Mouse (Mus musculus) intestine, postnatal 0 days (tissue): ENCODE measurements around the gene Msi2. TPM values are rescaled to one million over a fixed set of nuclear protein-coding genes. Genes with fewer than 3 reads are reported as not detected.

Source experiments
- ATAC-seq: fragments of 200-750 bp; cut with Nextera tagmentation; 2 replicates; pipeline ENCODE4 v1.8.0; 2017; ENCODE audit warnings: mild to moderate bottlenecking, moderate TSS enrichment, moderate library complexity
- H3K27ac ChIP-seq: fragments of 300-500 bp; sonication (generic); 2 replicates; pipeline ENCODE4 v1.5.1; 2014; ENCODE audit warnings: mild to moderate bottlenecking, low read depth, low read length, moderate library complexity
- H3K27me3 ChIP-seq: fragments of 300-500 bp; sonication (generic); replicated peaks from 2 replicates; pipeline ENCODE4 v1.6.1; 2014; ENCODE audit warnings: low read length, mixed read lengths; ENCODE audit not compliant: control insufficient read depth, insufficient read depth
- H3K36me3 ChIP-seq: fragments of 300-500 bp; sonication (generic); 2 replicates; pipeline ENCODE4 v1.6.1; 2014; ENCODE audit warnings: mild to moderate bottlenecking, moderate library complexity; ENCODE audit not compliant: control insufficient read depth, insufficient read depth
- H3K4me1 ChIP-seq: fragments of 300-500 bp; sonication (generic); replicated peaks from 2 replicates; pipeline ENCODE4 v1.6.1; 2014; ENCODE audit warnings: antibody characterized with exemption, low read length, mixed read lengths; ENCODE audit not compliant: control insufficient read depth, insufficient read depth
- H3K4me2 ChIP-seq: fragments of 300-500 bp; sonication (generic); replicated peaks from 2 replicates; pipeline ENCODE4 v1.6.1; 2014; ENCODE audit warnings: low read depth, mild to moderate bottlenecking, moderate library complexity
- H3K4me3 ChIP-seq: fragments of 300-500 bp; sonication (generic); 2 replicates; pipeline ENCODE4 v1.5.1; 2014; ENCODE audit warnings: low read depth, low read length
- H3K9ac ChIP-seq: fragments of 300-500 bp; sonication (generic); 2 replicates; pipeline ENCODE4 v1.6.1; 2014; ENCODE audit warnings: mild to moderate bottlenecking, low read depth, low read length
- H3K9me3 ChIP-seq: fragments of 300-500 bp; sonication (generic); 2 replicates; pipeline ENCODE4 v1.6.1; 2016; ENCODE audit warnings: mixed run types; ENCODE audit not compliant: control insufficient read depth
- CTCF ChIP-seq: sonication (generic); IDR thresholded peaks from 2 replicates; pipeline ENCODE4 v1.5.1; 2016; ENCODE audit warnings: low read depth, mild to moderate bottlenecking, control low read depth, antibody characterized with exemption, moderate library complexity
- WGBS: fragments of 180-500 bp; shearing (Covaris S2); extraction: QIAGEN DNeasy Blood & Tissue Kit; methylation state at CpG from one replicate; pipeline ENCODE4 v1.1.7; 2014; 5-methylcytosine and 5-hydroxymethylcytosine counted together
- polyA plus RNA-seq: library from polyadenylated mRNA; unstranded; fragments of >200 nt; fragmentation: Nextera tagmentation; extraction: Ambion mirVana; gene quantifications from 2 replicates; pipeline ENCODE4 v1.2.1, GENCODE M21; 2015

Msi2 gene
- polyA plus RNA-seq, 1 experiment from 2014 or later = 7.5 TPM

- no peak for ATAC-seq
- Histone ChIP-seq H3K36me3 (no peaks in the 10 kb centered on the region), H3K27ac (no peak overlapping the region), H3K9ac (no peak overlapping the region), H3K4me2 (no peak overlapping the region), H3K9me3 (no peaks in the 10 kb centered on the region), H3K27me3 (no peaks in the 10 kb centered on the region), H3K4me3 (no peak overlapping the region), H3K4me1 (0 out of 2 replicates have a peak, but pooled peaks cover 3% of the 10 kb centered on the region)
- TF ChIP-seq CTCF = no peak
- WGBS = 73% methylated on average over 13 of the region's 13 CpGs
Observed at GRCm38 (mm10) chr11:88693002-88693769, 25.1 kb downstream of the Msi2 start.

- H3K4me3 ChIP-seq = no peak overlapping the region
- H3K9me3 ChIP-seq = no peaks in the 10 kb centered on the region
- no peak overlapping the region for H3K9ac ChIP-seq
- no peak overlapping the region for H3K27ac ChIP-seq
- H3K36me3 ChIP-seq = peaks cover 6% of the 10 kb centered on the region; the same call in 1 of the 2 replicates
- ATAC-seq = no peak
- H3K4me2 ChIP-seq = no peak overlapping the region
- no peak for TF ChIP-seq CTCF
- no peaks in the 10 kb centered on the region for H3K27me3 ChIP-seq
- 41% methylated on average over 7 of the region's 10 CpGs for WGBS
- 0 out of 2 replicates have a peak, but pooled peaks cover 7% of the 10 kb centered on the region for H3K4me1 ChIP-seq
Observed at GRCm38 (mm10) chr11:88692374-88692773, 25.9 kb downstream of the Msi2 start.

GRCm38 (mm10) chr11:88690556-88691287, 27.6 kb downstream of the Msi2 start:
- ATAC-seq = no peak
- Histone ChIP-seq H3K4me3 (no peak overlapping the region), H3K4me1 (peaks cover 7% of the 10 kb centered on the region; the same call in 1 of the 2 replicates), H3K9ac (no peak overlapping the region), H3K36me3 (peaks cover 6% of the 10 kb centered on the region; the same call in 1 of the 2 replicates), H3K9me3 (no peaks in the 10 kb centered on the region), H3K27me3 (no peaks in the 10 kb centered on the region), H3K4me2 (peak overlapping the region; percentile 2; the same call in 1 of the 2 replicates), H3K27ac (0 out of 2 replicates have a peak overlapping the region, but pooled peaks have one; percentile 21)
- WGBS = 23% methylated on average over 12 of the region's 12 CpGs
- no peak for TF ChIP-seq CTCF

GRCm38 (mm10) chr11:88689831-88690459, 28.4 kb downstream of the Msi2 start:
- H3K36me3 ChIP-seq = peaks cover 6% of the 10 kb centered on the region; the same call in 1 of the 2 replicates
- no peak for TF ChIP-seq CTCF
- 42% methylated on average over 14 of the region's 14 CpGs for WGBS
- no peak for ATAC-seq
- H3K4me1 ChIP-seq = peaks cover 7% of the 10 kb centered on the region
- no peak overlapping the region for H3K4me2 ChIP-seq
- no peak overlapping the region for H3K4me3 ChIP-seq
- H3K27me3 ChIP-seq = no peaks in the 10 kb centered on the region
- no peak overlapping the region for H3K9ac ChIP-seq
- H3K9me3 ChIP-seq = no peaks in the 10 kb centered on the region
- H3K27ac ChIP-seq = no peak overlapping the region

- TF ChIP-seq CTCF = no peak
- Histone ChIP-seq H3K9me3 (no peaks in the 10 kb centered on the region), H3K27ac (no peak overlapping the region), H3K36me3 (peaks cover 6% of the 10 kb centered on the region; the same call in 1 of the 2 replicates), H3K4me1 (peaks cover 4% of the 10 kb centered on the region), H3K27me3 (no peaks in the 10 kb centered on the region), H3K9ac (no peak overlapping the region), H3K4me2 (no peak overlapping the region), H3K4me3 (no peak overlapping the region)
- 90% methylated on average over 8 of the region's 8 CpGs for WGBS
- no peak for ATAC-seq
Observed at GRCm38 (mm10) chr11:88688644-88689043, 29.7 kb downstream of the Msi2 start.

- peaks cover 4% of the 10 kb centered on the region for H3K4me1 ChIP-seq
- no peaks in the 10 kb centered on the region for H3K9me3 ChIP-seq
- H3K27me3 ChIP-seq = no peaks in the 10 kb centered on the region
- H3K4me2 ChIP-seq = no peak overlapping the region
- no peak overlapping the region for H3K27ac ChIP-seq
- H3K4me3 ChIP-seq = no peak overlapping the region
- peaks cover 6% of the 10 kb centered on the region; the same call in 1 of the 2 replicates for H3K36me3 ChIP-seq
- 64% methylated on average over 12 of the region's 12 CpGs for WGBS
- ATAC-seq = no peak
- H3K9ac ChIP-seq = no peak overlapping the region
- TF ChIP-seq CTCF = no peak
Observed at GRCm38 (mm10) chr11:88687711-88688110, 30.6 kb downstream of the Msi2 start.
